Mouse (Mus musculus): ENCODE results near the gene Cd3d.

The Cd3d gene

GRCm38 (mm10) chr9:44981676-44982075 is at the start of gene Cd3d:
Cd3d (plus strand) TSS chr9:44981786.
- 84% methylated on average over 4 of the region's 4 CpGs for WGBS

DNA sequence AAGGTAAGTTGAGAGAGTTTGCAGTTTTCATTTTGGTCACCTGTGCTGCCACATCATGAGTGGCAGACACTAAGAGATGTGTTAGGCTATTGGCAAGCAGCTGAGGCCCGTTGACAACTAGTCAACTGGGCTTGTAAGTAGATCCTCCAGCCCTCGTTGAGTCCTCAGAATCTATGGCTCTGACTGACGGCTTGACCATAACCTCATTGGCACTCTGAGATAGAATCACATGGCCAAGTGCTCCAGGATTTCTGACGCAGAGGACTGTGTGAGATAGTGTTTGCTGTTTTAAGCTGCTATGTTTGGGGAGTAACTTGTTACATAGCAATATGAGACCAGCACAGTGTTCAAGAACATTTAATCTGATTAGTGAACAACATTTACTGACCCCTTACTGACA is 39.8 kb upstream of the Cd3d start:
- WGBS = 85% methylated on average over 4 of the region's 4 CpGs

GRCm38 (mm10) chr9:44942421-44942820 is 39.2 kb upstream of the Cd3d start:
- WGBS = 95% methylated on average over 4 of the region's 4 CpGs

GRCm38 (mm10) chr9:44946185-44946695 is 35.3 kb upstream of the Cd3d start:
- 75% methylated on average over 7 of the region's 7 CpGs for WGBS

GRCm38 (mm10) chr9:44947836-44948235 is 33.8 kb upstream of the Cd3d start:
- 94% methylated on average over 5 of the region's 5 CpGs for WGBS

DNA sequence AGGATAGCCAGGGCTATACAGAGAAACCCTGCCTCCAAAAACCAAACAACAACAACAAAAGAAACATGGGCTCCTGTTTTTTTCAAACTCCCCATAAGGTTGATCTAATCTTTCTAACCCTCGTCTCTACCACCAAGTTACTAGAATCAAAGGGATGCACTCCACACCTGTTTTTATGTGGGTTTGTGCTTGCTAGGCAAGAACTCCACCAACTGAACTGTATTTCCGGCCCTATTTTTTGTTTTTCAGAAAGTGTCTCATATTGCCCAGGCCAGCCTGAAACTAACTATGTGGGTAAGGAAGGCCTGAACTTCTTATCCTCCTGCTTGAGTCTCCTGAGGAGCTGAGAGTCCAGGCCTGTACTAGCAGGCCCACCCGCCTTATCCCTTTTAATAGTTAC is 27.2 kb upstream of the Cd3d start:
- 93% methylated on average over 3 of the region's 3 CpGs for WGBS

DNA sequence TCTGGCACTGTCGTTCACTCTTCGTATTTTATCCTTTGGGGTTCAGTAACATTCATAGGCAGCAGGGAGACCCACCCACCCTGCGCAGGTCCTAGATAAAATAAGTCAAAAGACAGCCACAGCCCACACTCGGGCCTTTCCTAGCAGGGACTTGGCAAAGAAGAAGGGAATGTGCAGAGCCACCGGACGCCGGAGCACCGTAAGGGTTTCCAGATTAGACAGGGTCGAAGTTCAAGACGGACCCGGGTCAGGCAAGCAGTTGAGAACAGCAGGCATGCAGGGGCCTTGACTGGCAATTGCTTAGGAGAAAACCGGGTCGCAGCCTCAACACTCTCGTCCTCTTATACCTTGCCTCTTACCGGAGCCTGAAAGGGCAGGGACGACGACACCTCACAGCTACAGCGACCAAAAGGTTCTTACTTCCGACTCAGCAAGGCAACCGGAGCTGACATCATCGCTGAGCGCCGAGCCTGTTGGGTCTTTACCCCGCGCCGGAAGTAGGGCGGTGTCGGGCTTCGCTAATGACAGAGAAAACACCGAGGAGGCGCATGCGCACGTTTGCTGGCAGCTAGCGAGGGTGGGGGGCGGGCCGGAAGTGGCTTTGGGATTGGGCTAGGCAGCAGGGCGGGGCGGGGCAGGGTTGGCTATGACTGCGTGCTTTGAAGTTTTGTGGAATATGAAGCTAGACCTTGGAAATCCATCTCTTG is 16.3 kb upstream of the Cd3d start, which contains the start of gene Ube4a:
Ube4a (minus strand) TSS at position 475 of the 707 bp plus-strand sequence.
- WGBS = under 1% methylated on average over 39 of the region's 39 CpGs

- whole genome bisulfite sequencing = 13% methylated on average over 10 of the region's 10 CpGs
Measured at GRCm38 (mm10) chr9:44965833-44966466, 15.6 kb upstream of the Cd3d start.

DNA sequence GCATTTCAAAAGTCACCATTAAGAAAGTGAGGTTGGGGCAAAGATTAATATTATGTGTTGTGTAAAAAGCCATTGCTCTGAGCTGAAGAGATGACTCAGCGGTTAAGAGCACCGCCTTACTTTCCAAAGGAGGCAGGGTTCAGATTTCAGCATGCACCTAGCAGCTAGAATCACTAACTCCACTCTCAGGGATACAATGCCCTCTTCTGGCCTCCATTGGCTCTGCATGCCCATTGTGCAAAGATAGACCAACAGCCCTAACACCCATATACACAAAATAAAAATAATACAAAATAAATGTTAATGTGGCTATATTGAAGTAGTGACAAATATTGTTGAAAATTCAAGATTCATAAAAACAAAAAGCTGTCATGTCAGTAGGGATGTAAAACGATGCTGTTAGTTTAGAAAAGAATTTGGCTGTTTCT is 14.8 kb upstream of the Cd3d start:
- WGBS = 24% methylated on average over 3 of the region's 3 CpGs

DNA sequence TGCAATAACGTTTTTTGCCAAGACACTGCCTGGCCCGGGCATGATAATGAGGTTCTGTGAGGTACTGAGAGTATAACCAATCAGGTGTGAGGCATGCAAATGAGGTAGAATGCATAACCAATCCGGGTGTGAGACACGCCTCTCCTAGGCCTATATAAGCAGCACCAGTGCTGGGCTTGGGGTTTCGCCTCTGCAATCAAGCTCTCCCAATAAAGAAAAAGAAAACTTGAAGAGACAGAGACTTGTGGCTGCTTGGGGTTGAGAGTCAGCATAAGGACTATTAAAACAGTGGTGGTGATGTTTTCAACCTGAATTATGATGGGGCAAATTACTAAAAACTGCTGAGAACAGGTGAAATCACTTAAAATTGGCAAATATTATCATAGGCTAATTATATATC is 13.8 kb upstream of the Cd3d start:
- 83% methylated on average over 5 of the region's 5 CpGs for WGBS

DNA sequence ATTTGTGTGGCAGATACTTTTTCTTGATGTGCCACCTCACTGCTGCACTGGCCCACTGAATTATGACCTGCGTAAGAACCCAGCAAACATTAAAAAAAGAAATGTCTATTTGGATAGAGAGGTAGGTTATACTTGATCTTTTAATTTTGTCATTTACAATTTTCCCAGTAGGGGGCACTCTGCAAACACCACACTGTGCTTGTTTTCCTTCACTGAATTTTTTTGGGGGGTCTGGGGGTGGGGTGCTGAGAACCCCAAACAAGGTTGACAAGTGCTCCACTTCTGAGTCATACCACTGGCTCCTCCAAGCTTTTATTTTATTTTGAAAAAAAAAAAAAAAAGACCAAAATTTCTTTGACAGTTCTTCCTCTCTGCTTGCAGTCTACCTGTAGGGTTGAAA is 12.1 kb upstream of the Cd3d start:
- 81% methylated on average over 1 of the region's 1 CpGs for WGBS

- WGBS = 74% methylated on average over 6 of the region's 6 CpGs
Measured at GRCm38 (mm10) chr9:44977813-44978212, 3.8 kb upstream of the Cd3d start.

- 79% methylated on average over 7 of the region's 7 CpGs for WGBS
Measured at GRCm38 (mm10) chr9:44979806-44980205, 1.8 kb upstream of the Cd3d start.

- 68% methylated on average over 3 of the region's 3 CpGs for WGBS
Measured at GRCm38 (mm10) chr9:44980242-44980641, 1.3 kb upstream of the Cd3d start, which contains the start of gene Cd3g. Cd3g (minus strand) TSS chr9:44980431.

DNA sequence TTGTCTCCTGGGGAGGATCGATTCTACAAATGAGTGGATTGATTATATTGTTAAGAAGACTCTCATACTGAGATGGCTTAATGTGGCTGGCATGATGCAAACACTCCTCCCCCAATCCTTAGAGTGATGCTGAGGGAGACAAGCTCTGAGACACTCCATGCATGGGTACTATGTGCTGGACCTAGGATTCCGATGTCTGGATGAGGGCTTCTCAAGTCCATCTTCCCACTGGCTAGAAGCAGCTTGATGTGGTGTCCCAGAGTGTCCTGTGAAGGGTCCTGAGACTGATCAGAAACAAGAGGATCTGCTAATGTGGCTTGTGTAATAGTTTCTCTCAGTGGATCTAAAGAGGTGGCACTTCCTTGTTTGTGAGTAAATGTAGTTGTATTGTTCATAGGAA is 482 bp upstream of the Cd3d start:
- WGBS = 87% methylated on average over 2 of the region's 2 CpGs

DNA sequence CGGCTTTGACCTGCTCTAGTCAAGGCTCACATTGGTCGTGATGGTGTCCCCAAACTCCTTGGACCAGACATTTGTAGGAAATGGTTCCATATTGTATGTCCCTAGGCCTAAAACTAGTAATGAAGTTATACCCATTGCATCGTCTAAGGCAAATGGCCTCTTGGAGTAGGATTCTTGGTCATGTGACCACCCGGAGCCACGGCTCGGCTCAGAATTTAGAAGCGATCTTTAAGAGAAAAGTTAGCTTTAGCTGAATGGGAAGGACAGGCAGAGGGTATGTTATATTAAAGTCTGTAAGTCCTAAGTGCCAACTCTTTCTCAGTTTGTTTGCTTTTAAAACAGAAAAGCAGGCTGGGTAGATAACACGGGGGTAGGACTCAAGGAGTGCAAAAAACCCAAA is 495 bp downstream of the Cd3d start:
- WGBS = 84% methylated on average over 8 of the region's 8 CpGs

DNA sequence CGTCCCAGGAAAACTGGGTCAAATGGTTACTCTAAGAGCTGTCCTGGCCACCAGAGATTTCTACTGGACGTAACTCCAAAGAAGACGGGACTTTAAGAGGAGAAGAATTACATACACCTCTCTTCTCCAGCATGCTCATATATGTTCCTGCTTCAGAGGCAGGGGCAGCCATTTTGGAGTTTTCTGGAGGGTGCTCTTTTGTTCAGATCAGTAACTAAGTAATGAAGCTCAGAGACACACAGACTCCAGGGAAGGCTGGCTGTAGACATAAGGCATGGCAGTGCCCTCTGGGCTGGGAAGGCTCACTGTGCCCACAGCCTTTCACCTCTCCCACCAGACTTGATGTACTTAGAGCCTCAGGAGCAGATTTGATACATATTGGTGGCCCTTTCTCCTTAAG is 945 bp downstream of the Cd3d start:
- 83% methylated on average over 3 of the region's 3 CpGs for WGBS

GRCm38 (mm10) chr9:44983001-44983400 is 1.4 kb downstream of the Cd3d start:
- WGBS = 78% methylated on average over 2 of the region's 2 CpGs

DNA sequence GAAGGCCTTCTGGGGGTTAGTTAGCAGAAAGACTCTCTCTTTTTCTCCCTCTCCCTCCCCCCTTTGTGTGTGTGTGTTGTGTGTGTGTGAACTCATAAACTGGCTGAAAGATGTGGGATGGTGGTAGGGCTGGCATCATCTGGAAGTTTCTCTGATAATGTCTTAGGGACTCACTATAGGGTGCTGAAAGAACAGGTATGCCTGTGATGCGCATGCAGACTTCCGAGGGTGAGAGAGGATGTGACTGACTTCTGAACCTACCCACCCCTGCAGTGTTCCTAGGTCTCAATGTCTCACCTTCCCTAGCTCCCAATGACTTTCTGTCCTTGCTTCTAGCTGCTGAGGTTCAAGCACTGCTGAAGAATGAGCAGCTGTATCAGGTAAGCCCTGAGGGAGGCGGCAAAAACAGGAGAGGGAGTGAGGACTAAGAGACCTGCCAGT is 4.2 kb downstream of the Cd3d start:
- WGBS = 80% methylated on average over 3 of the region's 3 CpGs

DNA sequence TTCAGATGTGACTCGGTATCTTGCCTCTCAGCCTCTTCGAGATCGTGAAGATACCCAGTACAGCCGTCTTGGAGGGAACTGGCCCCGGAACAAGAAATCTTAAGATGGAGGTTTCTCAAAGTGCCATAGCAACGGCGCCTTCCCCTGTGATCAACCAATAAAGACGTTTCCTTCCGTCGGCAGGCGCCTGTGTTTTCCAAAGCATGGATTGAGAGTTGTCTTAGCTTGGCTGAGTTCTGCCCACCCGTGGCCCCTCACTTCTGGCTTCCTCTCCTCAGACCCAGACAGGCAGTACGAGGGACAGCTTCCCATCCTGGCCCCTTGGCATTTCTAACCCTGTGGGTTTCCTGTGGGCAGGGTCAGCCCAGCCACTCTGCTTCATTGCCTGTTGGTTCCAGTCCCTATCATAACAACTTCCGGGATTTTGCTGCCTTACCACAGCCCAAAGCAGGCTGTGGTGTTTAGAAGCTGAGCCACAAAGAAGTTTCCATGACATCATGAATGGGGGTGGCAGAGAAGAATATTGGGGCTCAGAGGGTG is 4.7 kb downstream of the Cd3d start:
- WGBS = 56% methylated on average over 14 of the region's 14 CpGs

GRCm38 (mm10) chr9:44986976-44987375 is 5.4 kb downstream of the Cd3d start:
- WGBS = 61% methylated on average over 5 of the region's 5 CpGs

DNA sequence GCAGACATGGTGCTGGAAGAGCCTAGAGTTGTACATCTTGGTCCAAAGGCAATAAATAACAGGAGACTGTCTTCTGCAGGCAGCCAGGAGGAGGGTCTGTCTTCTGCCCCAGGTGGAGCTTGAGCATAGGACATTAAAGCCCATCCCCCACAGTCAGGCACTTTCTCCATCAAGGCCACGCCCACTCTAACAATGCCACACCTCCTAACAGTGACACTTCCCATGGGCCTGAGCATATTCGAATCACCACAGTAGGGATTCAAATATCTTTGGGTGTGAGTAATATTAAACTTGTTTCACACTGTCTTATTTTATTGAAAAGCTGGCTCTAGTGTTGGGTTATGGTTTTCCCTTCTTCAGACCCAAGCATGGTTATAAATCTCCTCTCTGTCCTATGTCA is 10.2 kb downstream of the Cd3d start:
- WGBS = 77% methylated on average over 2 of the region's 2 CpGs

- 76% methylated on average over 2 of the region's 2 CpGs for WGBS
Measured at GRCm38 (mm10) chr9:44993268-44993667, 11.7 kb downstream of the Cd3d start.

Measured in cerebral cortex, adult 2 months (tissue).